Mouse (Mus musculus) stomach, postnatal 0 days (tissue): ENCODE measurements around the gene Cux1.

Source experiments
- CTCF ChIP-seq: IDR thresholded peaks from 2 replicates; pipeline ENCODE4 v1.5.1; 2016; ENCODE audit warnings: antibody characterized with exemption, low read depth, mild to moderate bottlenecking, moderate library complexity
- EP300 ChIP-seq: optimal IDR thresholded peaks from 2 replicates; pipeline ENCODE3; 2016; ENCODE audit warnings: antibody characterized with exemption

DNA sequence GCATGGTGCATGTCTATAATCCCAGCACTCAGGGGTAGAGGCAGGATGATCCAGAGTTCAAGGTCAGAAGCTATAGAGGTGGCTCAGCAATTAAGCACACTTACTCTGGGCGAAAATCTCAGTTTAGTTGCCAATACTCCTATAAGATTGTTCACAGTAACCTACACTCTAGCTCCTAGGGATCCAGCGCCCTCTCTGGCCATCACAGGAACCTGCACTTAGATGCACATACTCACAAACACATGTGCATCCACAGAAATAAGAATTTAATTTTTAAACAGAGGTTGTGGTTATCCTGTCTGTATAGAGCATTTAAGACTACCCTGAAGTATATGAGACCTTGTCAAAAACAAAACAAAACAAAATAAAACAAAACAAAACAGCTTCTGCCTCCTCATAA is 16.0 kb upstream of the Cux1 start:
- TF ChIP-seq CTCF (0 out of 2 replicates have a peak, but pooled peaks have one; percentile 7), EP300 (no peak)
